Mouse (Mus musculus) ovary, postnatal 10 days (tissue): Measurements from ENCODE around the gene Smarcad1.
"Not testable (repeated sequence)": the region's sequence is repeated elsewhere in the genome, so short reads cannot be mapped to it uniquely, and the experiment has no call there.

Experiments used
- DNase-seq: peaks from one replicate; pipeline ENCODE4 v3.0.0; 2022; ENCODE audit warnings: low spot score

Smarcad1 gene

GRCm38 (mm10) chr6:65042491-65043171 is at the start of gene Smarcad1:
Smarcad1 (plus strand) TSS chr6:65042583.
- peak; percentile 88 for DNase-seq

DNA sequence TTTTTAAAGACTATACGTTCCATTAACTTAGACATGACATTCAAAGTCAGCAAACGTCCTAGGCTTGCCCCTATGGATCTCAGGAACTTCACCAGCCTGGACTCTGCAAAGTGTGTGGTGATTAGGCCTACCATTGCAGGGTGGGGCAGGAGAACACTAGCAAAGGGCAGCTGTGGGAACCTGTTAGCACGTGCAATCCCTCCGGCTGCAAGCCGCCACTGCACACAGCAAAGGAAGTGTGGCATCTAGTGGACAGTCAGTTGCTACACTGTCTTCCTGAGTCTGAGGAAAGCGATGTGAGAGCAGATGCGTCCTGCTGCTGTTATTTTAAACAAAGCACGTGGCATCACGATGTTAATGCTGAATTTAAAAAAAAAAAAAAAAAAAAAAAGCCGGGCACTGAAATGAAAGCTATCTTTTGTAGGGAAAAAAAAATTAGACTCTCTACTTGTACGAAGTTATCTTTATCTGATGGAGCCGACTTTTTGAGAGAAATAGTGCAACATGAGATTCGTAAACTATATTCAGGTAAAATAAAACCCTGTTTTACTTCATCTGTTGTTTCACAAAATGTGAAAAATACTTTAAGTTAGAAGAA is 45.5 kb upstream of the Smarcad1 start:
- no peak for DNase-seq

DNA sequence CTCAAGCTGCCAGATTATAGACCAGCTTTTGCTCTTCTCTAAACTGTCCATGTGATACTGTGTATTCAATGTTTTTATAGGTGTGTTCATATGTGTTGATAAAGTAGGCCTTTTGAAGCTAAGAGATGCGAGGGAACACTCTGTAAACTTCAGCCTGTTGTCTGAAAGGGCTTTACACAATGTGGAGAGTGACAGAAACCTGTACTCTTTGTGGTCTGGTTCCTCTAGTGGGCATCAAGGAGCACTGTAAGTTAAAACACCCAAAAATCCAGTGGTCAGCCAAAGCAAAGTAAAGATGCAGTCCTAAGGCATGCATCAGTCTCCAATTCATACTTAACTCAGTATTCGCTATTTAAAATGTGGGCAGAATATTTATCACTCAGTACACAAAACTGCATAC is 44.6 kb upstream of the Smarcad1 start:
- no peak for DNase-seq

GRCm38 (mm10) chr6:65000757-65001156 is 41.6 kb upstream of the Smarcad1 start:
- not testable (repeated sequence) for DNase-seq

DNA sequence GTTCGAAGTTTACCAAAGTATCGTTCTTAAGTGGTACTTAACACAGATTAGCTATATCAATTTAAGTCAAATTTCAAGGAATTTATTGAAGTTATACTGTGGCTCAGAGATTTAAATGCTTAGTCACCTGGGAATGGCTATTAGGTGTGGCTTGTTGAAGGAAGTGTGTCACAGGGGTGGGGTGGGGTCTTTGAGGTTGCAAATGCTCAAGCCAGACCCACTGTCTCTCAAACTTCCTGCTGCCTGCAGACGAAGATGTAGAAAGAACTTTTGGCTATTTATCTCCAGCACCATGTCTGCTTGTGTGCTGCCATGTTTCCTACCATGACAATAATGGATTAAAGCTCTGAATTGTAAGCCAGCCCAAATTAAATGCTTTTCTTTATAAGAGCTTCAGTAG is 40.2 kb upstream of the Smarcad1 start:
- no peak for DNase-seq

DNA sequence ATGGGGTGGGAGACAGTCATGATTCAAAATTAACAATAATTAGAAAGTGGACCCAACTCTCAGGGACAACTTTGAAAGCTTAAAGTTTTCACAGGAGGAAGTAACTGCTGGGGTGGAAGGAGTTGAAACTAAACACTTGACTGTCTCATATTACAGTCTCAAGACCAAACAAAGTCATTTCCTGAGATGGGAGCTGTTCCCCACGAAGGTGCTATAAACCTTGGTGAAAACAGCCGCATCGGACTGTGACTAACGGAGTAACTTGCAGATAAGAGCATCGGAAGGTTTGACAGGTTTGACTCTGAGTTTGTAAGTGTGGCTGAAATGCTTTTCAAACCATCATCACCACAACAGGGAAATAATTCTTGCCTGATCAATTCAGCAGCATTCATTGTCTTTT is 33.5 kb upstream of the Smarcad1 start:
- DNase-seq: no peak

DNA sequence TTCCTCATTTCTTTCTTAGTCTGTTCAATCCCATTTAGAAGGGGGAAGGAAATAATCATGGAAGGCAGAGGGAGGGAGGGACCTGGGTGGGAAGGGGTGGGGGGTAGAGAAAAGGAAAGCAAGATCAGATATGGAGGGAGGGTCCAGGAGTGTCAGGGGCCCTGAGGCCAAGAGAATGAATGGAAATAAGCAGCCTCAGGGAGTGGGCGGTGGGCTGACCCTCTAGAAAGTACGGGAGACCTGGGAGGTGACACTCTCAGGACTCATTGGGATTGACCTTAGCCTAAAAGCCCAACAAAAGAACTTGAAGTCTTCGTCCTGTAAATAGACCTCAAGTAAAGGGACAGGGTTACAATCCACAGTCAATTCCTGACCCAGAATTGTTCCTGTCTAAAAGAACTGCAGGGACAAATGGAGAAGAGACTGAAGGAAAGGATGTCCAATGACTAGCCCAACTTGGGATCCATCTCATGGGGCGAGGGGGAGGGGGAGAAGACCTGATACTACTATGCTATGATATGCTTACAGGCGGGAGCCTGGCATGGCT is 30.9 kb upstream of the Smarcad1 start:
- DNase-seq: no peak

DNA sequence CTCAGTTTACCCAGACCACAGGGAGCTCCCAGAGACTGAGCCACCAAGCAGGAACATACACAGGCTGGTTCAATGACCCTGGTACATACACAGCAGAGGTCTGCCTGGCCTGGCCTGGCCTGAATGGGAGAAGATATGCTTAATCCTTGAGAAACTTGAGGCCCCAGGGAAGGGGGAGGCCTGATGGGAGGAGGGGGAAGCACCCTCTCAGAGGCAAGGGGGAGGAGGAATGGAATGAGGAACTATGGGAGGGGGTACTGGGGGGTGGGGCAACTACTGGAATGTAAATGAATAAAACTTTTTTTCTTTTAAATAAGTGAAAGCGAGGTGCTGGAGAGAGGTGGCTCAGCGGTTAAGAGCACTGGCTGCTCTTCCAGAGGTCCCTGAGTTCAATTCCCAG is 30.2 kb upstream of the Smarcad1 start:
- no peak for DNase-seq

DNA sequence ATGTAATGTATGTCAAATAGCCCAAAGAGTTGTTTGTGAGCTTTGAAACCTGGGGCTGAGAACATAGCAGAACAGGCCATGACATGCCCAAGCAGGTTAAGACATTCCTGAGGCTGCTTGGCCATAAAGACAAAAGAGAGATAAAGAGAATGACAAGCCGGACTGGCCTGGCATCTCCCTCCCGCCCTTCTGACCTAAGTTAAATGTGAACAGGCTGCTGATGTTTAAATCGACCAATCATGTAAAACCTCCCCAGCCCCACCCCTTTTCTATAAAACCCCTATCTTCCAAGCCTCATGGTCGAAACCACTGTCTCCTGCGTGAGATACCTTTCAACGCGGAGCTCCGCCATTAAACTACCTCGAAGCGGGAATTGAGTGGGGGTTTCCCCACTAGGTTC is 24.8 kb upstream of the Smarcad1 start:
- no peak for DNase-seq

GRCm38 (mm10) chr6:65018966-65019365 is 23.4 kb upstream of the Smarcad1 start:
- DNase-seq: not testable (repeated sequence)

GRCm38 (mm10) chr6:65021883-65022282 is 20.5 kb upstream of the Smarcad1 start:
- no peak for DNase-seq

DNA sequence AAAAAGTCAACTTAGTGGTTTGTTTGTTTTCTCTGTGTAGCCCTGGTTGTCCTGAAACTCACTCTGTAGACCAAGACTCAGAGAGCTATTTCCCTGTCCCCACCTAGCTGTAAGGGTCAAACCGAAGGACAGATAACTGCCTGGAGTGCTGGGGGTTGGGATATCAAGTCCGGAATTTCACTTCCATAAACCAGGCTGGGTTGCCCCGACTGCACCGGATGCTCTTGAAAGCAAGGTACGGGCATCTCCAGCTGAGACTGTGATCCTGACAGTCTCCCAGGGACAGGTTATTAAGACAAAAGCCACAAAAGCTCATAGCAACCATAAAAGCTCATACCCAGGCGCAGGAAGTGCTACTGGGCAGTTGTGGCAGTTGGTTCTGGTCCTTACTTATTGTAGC is 19.3 kb upstream of the Smarcad1 start:
- DNase-seq: no peak

DNA sequence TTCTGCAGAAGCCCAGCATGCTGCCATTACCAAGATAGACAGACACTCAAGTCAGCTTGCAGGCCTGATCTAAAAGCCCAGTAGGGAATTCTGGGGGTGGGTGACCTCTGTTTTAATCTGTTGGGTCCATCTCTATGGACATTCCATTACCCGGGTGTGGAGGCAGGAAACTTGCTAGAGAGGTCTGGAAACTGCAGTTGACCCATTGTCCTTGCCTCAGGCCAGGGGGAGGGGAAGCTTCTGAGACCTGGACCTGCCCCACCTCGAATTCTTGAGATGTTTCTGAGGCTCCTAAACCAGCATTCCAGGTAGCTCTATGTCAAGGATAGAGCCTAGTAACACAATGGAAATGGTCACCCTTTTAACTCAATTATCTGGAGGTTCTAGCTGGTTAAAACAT is 17.7 kb upstream of the Smarcad1 start:
- DNase-seq: no peak

DNA sequence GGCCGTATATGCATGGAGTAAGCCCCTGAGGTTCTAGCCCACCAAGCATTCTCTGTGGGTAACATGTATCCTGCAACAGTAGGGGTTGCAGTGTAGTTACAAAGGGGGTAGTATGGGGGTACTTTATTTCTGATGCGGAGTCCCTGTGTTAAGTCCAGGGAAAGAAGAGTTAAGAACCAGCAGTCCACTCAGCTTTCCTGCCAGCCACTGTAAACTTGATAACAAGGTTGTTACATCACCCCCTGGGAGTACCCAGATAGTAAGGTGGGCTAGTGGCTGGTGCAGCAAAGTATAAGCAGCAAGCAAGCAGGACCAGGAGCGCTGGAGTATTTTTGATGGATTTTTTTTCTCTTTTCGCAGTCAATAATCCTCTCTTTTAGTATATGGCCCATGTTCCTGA is 17.3 kb upstream of the Smarcad1 start:
- no peak for DNase-seq

DNA sequence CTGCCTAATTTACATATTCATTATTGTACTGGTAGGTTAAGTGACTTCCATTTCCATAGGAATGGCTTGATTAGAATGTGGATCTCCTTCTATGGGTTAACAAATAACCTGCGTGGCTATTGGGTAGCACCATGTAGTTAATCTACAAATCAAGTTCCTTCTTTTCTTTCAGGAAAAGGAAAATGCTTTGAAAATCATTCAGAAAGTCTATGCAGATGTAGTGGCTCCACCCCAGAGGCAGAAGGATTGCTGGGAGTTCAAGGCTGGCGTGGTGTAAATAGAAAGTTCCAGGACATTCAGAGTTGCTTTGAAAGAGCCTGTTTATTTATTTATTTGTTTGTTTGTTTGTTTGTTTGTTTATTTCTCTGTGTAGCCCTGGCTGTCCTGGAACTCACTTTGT is 7.7 kb upstream of the Smarcad1 start:
- no peak for DNase-seq

GRCm38 (mm10) chr6:65035469-65035868 is 6.9 kb upstream of the Smarcad1 start:
- no peak for DNase-seq

DNA sequence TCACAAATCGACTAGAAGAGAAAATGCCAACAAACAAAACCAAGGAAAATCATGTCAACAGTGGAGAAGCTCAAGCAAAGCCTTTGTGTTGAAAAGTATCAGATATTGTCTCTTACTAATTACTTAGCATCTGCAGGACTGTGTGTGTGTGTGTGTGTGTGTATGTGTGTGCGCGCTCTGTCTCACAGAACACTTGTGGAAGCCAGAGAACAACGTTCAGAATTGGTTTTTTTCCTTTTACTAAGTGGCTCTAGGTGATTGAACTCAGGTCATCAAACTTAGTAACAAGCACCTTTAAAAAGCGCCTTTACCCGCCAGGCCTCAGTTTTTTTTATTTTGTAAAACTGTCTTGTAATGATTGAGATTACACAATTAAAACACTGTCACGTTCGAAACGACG is 451 bp upstream of the Smarcad1 start:
- DNase-seq: no peak

DNA sequence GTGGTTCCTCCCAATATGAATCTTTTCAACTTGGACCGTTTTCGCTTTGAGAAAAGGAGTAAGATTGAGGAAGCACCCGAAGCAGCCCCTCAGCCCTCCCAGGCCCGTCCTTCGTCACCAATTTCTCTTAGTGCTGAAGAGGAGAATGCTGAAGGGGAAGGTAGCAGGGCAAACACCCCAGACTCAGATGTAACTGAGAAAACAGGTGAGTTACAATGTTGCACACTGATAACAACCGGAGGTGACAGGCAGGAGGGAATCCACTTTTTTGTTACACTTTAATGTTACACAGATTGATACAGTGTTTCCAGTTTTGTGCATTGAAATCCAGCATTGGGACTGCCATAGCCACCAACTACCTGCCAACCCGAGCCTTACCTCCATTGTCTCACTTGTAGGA is 858 bp downstream of the Smarcad1 start:
- DNase-seq: no peak

- DNase-seq: no peak
These were observed 6.7 kb downstream of the Smarcad1 start for GRCm38 (mm10) chr6:65049100-65049499.

DNA sequence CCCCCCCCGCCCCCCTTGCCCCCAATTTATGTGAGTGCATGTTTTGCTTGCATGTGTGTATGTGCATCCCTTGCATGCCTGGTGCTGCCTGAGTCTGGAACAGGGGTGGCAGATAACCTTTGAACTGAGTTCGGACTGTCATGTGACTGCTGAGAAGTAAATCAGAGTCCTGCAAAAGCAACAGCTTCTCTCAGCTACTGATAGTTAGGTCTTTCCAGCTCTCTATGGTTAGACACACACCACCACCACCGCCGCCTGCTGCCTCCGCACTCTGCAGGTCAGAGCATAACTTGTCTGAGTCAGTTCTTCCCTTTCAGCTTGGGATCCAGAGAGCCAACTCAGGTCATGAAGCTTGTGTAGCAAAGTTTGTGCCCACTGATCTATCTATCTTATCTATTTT is 14.2 kb downstream of the Smarcad1 start:
- no peak for DNase-seq

DNA sequence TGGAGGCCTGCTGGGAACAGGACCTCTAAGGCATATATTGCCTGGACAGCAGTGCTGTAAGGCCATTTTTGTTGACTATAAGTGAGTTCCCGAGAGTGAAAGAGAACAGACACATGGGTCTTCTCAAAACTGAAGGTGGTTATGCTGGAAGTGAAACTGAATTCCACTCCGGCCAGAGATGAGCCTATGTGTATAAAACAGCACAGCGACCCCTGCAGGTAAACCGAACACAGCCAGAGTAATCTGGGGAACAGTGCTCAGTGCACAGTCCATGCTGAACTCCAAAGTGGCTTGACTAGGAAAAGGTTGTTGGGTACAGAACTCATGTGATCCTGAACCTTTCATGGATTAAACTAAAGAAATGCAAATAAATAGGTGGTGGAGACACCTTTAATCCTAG is 14.8 kb downstream of the Smarcad1 start:
- not testable (repeated sequence) for DNase-seq

- DNase-seq: no peak
These were observed 18.7 kb downstream of the Smarcad1 start for GRCm38 (mm10) chr6:65061049-65061448.

GRCm38 (mm10) chr6:65075201-65075600 is 32.8 kb downstream of the Smarcad1 start:
- no peak for DNase-seq

DNA sequence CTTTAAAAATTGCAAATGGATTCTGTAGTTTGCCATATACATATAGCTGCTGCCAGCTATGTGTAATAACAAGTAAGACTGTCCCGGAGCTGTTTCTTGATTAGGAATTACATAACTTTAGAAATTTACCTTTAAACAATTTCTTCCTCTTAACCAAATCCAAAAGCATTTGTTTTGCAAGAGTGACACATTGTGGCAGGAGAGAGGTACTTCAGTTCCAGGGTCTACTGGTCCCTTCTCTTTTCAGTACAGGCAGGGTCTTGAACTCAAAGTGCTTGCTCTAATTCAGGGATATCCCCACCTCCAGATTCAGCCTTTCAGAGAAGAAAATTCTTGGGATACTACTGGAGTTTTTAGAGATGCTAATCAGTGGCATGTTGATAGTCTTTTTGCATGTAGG is 36.8 kb downstream of the Smarcad1 start:
- DNase-seq: no peak
